Mouse (Mus musculus) 416B (cell line): ENCODE data around the gene Foxred2.

ENCODE experiments used
- DNase-seq: peaks from one replicate; pipeline ENCODE4 v3.0.0; 2011; ENCODE audit warnings: low read depth

Foxred2 gene

GRCm38 (mm10) chr15:77915287-77915686, 41.2 kb downstream of the Foxred2 start:
- DNase-seq = no peak

GRCm38 (mm10) chr15:77914507-77914906, 42.0 kb downstream of the Foxred2 start:
- no peak for DNase-seq

- no peak for DNase-seq
Observed at GRCm38 (mm10) chr15:77913054-77913453, 43.5 kb downstream of the Foxred2 start.

- no peak for DNase-seq
Observed at GRCm38 (mm10) chr15:77912585-77912984, 43.9 kb downstream of the Foxred2 start.

- DNase-seq = no peak
Observed at GRCm38 (mm10) chr15:77912048-77912447, 44.5 kb downstream of the Foxred2 start.

GRCm38 (mm10) chr15:77911065-77911464, 45.5 kb downstream of the Foxred2 start:
- no peak for DNase-seq

GRCm38 (mm10) chr15:77907646-77908518, 48.6 kb downstream of the Foxred2 start:
- no peak for DNase-seq

- DNase-seq = no peak
Observed at GRCm38 (mm10) chr15:77906545-77906944, 50.0 kb downstream of the Foxred2 start.

GRCm38 (mm10) chr15:77906081-77906480, 50.4 kb downstream of the Foxred2 start:
- DNase-seq = no peak

GRCm38 (mm10) chr15:77905275-77905970, 51.1 kb downstream of the Foxred2 start:
- DNase-seq = no peak

- no peak for DNase-seq
Observed at GRCm38 (mm10) chr15:77904363-77904892, 52.1 kb downstream of the Foxred2 start.

GRCm38 (mm10) chr15:77903176-77903575, 53.3 kb downstream of the Foxred2 start:
- no peak for DNase-seq

GRCm38 (mm10) chr15:77894926-77895325, 61.6 kb downstream of the Foxred2 start:
- no peak for DNase-seq

- no peak for DNase-seq
Observed at GRCm38 (mm10) chr15:77893292-77893691, 63.2 kb downstream of the Foxred2 start.

GRCm38 (mm10) chr15:77892420-77892819, 64.1 kb downstream of the Foxred2 start:
- no peak for DNase-seq

GRCm38 (mm10) chr15:77891766-77892165, 64.8 kb downstream of the Foxred2 start:
- peak; percentile 70 for DNase-seq
